Mouse (Mus musculus): ENCODE data around the gene Ovch2. TPM values are rescaled to one million over a fixed set of nuclear protein-coding genes. Genes with fewer than 3 reads are reported as not detected.

The Ovch2 gene
- polyA plus RNA-seq (2012; rRNA removed), result not detected in 2 replicates

DNA sequence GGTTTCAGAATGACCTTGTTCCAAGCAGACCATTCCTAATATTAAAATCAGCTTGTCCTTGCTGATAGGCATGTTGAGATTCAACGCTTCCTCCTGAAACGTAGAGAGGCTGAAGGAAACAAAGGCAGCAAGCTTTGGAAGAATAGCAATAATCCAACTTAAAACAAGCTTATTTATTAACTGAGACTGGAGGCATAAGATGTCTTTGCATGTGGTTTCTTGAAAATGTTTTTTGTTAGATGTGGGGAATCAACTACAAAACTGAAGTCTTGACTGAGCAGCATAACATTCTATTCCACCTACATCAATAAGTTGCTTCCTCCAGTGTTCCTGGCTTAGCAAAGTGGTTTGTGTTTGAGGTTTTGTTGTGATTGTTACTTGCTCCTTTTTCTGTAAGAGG lies at the start of gene Ovch2:
Gene Ovch2, minus strand, starts transcription at position 101 of the 400 bp plus-strand sequence.

DNA sequence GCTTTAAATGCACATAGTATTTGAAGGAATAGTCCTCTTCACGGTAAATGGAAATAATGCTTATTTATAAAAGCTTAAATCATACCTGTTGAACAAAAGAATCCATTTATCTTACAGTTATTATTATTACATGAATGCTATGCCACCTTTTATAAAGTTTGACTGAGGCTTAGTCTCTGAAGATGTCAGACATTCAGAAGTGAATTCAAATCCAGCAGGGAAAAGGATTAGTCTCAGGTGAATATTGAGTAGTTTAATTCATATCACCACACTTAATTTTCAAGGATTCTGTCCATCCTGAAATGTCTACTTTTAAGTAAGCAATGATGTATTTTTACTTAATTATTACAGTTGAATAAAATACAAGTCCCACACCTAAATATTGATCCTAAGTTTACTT lies 46.4 kb upstream of the Ovch2 start, which contains the start of gene Olfr470:
Gene Olfr470, minus strand, starts transcription at position 101 of the 400 bp plus-strand sequence.

DNA sequence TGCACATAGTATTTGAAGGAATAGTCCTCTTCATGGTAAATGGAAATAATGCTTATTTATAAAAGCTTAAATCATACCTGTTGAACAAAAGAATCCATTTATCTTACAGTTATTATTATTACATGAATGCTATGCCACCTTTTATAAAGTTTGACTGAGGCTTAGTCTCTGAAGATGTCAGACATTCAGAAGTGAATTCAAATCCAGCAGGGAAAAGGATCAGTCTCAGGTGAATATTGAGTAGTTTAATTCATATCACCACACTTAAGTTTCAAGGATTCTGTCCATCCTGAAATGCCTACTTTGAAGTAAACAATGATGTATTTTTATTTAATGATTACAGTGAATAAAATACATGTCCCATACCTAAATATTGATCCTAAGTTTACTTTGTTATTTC lies 24.4 kb upstream of the Ovch2 start, which contains the start of gene Olfr469:
Gene Olfr469, minus strand, starts transcription at position 101 of the 400 bp plus-strand sequence.

DNA sequence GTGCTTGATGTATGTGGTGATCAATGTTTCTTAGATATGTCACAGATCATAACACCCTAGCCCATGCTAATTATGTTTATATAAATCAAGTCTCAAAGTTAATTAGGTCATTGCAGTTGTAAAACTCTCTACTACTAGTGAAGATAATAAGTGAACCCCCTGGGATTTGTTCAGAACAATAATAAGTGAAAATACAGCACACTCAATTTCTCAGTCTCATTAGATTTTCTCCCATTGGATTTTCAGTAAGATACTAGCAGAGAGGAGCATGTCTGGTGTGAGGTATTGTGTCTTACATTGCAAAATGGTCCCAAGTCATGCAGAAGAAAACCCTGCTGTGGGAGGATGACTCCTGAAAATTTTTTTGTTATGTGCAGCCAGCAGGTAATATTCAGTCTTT lies 11.0 kb upstream of the Ovch2 start, which contains the start of gene Olfr467:
Gene Olfr467, plus strand, starts transcription at position 301 of the 400 bp plus-strand sequence.

DNA sequence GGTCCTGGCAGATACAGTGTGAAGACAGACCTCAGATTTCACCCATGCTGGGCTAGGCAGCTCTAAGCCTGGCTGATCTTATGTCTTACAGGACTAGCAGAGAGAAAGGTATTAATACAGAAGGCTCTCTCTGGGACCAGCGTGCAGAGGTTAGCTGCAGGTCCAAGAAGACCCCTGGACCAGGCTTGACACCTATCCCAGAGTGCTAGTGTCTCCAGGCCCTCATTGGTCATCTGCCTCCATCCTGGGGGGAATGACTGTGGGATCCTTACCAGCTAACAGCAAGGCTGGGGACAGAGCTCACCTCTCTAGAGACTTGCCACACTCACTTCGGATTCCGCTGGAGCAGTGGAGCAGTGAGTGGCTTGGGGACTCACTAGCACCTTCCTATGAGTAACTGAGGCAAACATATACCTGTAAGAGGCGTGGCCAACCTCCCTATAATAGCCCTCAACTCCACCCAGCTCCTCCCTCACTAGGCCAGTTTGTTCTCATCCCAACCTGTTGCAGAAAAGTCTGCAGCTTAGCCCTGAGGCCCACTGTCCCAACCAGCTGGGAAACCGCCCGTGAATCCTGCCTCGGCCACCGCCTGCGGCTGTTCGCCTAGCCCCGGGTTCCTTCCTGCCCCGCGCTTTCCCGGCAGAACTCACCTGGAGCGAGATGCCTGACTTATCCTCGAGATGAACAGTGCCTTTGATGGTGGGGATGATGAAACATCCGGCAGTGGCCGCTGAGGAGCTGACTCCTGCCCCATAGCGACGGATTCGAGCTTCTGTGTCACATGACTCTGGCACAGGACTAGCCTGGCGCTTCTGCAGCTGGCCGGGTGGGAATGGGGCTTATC lies 43.5 kb downstream of the Ovch2 start, which contains the start of gene Cyb5r2:
Gene Cyb5r2, minus strand, starts transcription at position 725 of the 844 bp plus-strand sequence.

Other genes with a start within 250 kb of the Ovch2 start
- 0.66 and 0.74 TPM in 2 replicates for gene Olfml1, start 233.8 kb downstream of the Ovch2 start, polyA plus RNA-seq (2012; rRNA removed)
- 2.5 and 2.6 TPM in 2 replicates for gene Ppfibp2, start 206.0 kb downstream of the Ovch2 start, polyA plus RNA-seq (2012; rRNA removed)
- gene 5330417H12Rik, start 176.0 kb downstream of the Ovch2 start, polyA plus RNA-seq (2012; rRNA removed), result not detected in 2 replicates
- 0.01 and 0.03 TPM in 2 replicates for gene Cyb5r2, start 43.2 kb downstream of the Ovch2 start, polyA plus RNA-seq (2012; rRNA removed)
- gene Olfr467, start 11.1 kb upstream of the Ovch2 start, polyA plus RNA-seq (2012; rRNA removed), result not detected in 2 replicates
- gene Olfr469, start 24.3 kb upstream of the Ovch2 start, polyA plus RNA-seq (2012; rRNA removed), result not detected in 2 replicates
- gene Olfr470, start 46.3 kb upstream of the Ovch2 start, polyA plus RNA-seq (2012; rRNA removed), result not detected in 2 replicates
- gene Olfr472, start 96.7 kb upstream of the Ovch2 start, polyA plus RNA-seq (2012; rRNA removed), result not detected in 2 replicates
- gene Olfr473, start 129.2 kb upstream of the Ovch2 start, polyA plus RNA-seq (2012; rRNA removed), result not detected in 2 replicates
- gene Olfr474, start 153.4 kb upstream of the Ovch2 start, polyA plus RNA-seq (2012; rRNA removed), result not detected in 2 replicates
- not detected in 2 replicates for gene Olfr476, start 163.6 kb upstream of the Ovch2 start, polyA plus RNA-seq (2012; rRNA removed)
- gene Olfr477, start 185.5 kb upstream of the Ovch2 start, polyA plus RNA-seq (2012; rRNA removed), result not detected in 2 replicates
- gene Olfr478, start 232.8 kb upstream of the Ovch2 start, polyA plus RNA-seq (2012; rRNA removed), result not detected in 2 replicates
- not detected in 2 replicates for gene Olfr479, start 249.5 kb upstream of the Ovch2 start, polyA plus RNA-seq (2012; rRNA removed)